Mouse (Mus musculus): ENCODE measurements around the gene Guca1a. TPM values are rescaled to one million over a fixed set of nuclear protein-coding genes. Genes with fewer than 3 reads are reported as not detected.

The Guca1a gene
- polyA plus RNA-seq, 1 experiment = 2.1 TPM

GRCm38 (mm10) chr17:47376779-47377280 is 23.6 kb downstream of the Guca1a start:
- TF ChIP-seq POLR2A (IDR thresholded peaks at IDR 0.05; ENCODE audit: low read depth, low read length) = no peak
- TF ChIP-seq CTCF (IDR thresholded peaks at IDR 0.05; ENCODE audit: extremely low read depth, insufficient read length, insufficient replicate concordance, low read depth, low read length) = no peak
- H3K4me1 ChIP-seq (ENCODE audit: control insufficient read depth, insufficient read depth, insufficient read length, low read length) = no peaks in the 10 kb centered on the region
- H3K27me3 ChIP-seq (ENCODE audit: control insufficient read depth, insufficient read depth, low read length) = no peaks in the 10 kb centered on the region
- peaks cover 59% of the 10 kb centered on the region for H3K36me3 ChIP-seq (ENCODE audit: control insufficient read depth, insufficient read depth, low read length)
- WGBS = 87% methylated on average over 6 of the region's 6 CpGs
- H3K27ac ChIP-seq (ENCODE audit: insufficient read depth, low read depth, low read length) = no peak overlapping the region
- H3K4me3 ChIP-seq (ENCODE audit: low read depth, low read length) = no peak overlapping the region

GRCm38 (mm10) chr17:47373991-47374390 is 26.4 kb downstream of the Guca1a start:
- H3K27me3 ChIP-seq (ENCODE audit: control insufficient read depth, insufficient read depth, low read length) = no peaks in the 10 kb centered on the region
- peaks cover 2% of the 10 kb centered on the region; the same call in 1 of the 2 replicates for H3K4me1 ChIP-seq (ENCODE audit: control insufficient read depth, insufficient read depth, insufficient read length, low read length)
- no peak overlapping the region for H3K27ac ChIP-seq (ENCODE audit: insufficient read depth, low read depth, low read length)
- H3K36me3 ChIP-seq (ENCODE audit: control insufficient read depth, insufficient read depth, low read length) = peaks cover 42% of the 10 kb centered on the region
- WGBS = 81% methylated on average over 6 of the region's 6 CpGs
- no peak overlapping the region for H3K4me3 ChIP-seq (ENCODE audit: low read depth, low read length)
- no peak for TF ChIP-seq POLR2A (IDR thresholded peaks at IDR 0.05; ENCODE audit: low read depth, low read length)

- 3% methylated on average over 4 of the region's 4 CpGs for WGBS
- H3K4me3 ChIP-seq (ENCODE audit: low read depth, low read length) = no peak overlapping the region
- TF ChIP-seq CTCF (IDR thresholded peaks at IDR 0.05; ENCODE audit: extremely low read depth, insufficient read length, insufficient replicate concordance, low read depth, low read length) (no peak), POLR2A (IDR thresholded peaks at IDR 0.05; ENCODE audit: low read depth, low read length) (no peak)
Observed at GRCm38 (mm10) chr17:47371451-47371850, 28.9 kb downstream of the Guca1a start.

GRCm38 (mm10) chr17:47369087-47369443 is 31.3 kb downstream of the Guca1a start:
- H3K27ac ChIP-seq (ENCODE audit: insufficient read depth, low read depth, low read length) = no peak overlapping the region
- WGBS = under 1% methylated on average over 20 of the region's 20 CpGs
- H3K27me3 ChIP-seq (ENCODE audit: control insufficient read depth, insufficient read depth, low read length) = no peaks in the 10 kb centered on the region
- H3K36me3 ChIP-seq (ENCODE audit: control insufficient read depth, insufficient read depth, low read length) = peaks cover 6% of the 10 kb centered on the region; the same call in 1 of the 2 replicates
- TF ChIP-seq POLR2A (IDR thresholded peaks at IDR 0.05; ENCODE audit: low read depth, low read length) = no peak
- no peak for TF ChIP-seq CTCF (IDR thresholded peaks at IDR 0.05; ENCODE audit: extremely low read depth, insufficient read length, insufficient replicate concordance, low read depth, low read length)
- H3K4me1 ChIP-seq (ENCODE audit: control insufficient read depth, insufficient read depth, insufficient read length, low read length) = peaks cover 2% of the 10 kb centered on the region; the same call in 1 of the 2 replicates
- H3K4me3 ChIP-seq (ENCODE audit: low read depth, low read length) = peak overlapping the region; percentile 78

More at GRCm38 (mm10) chr17:47371451-47371850, 28.9 kb downstream of the Guca1a start:
- peaks cover 24% of the 10 kb centered on the region for H3K36me3 ChIP-seq (ENCODE audit: control insufficient read depth, insufficient read depth, low read length)
- H3K27me3 ChIP-seq (ENCODE audit: control insufficient read depth, insufficient read depth, low read length) = no peaks in the 10 kb centered on the region
- no peak overlapping the region for H3K27ac ChIP-seq (ENCODE audit: insufficient read depth, low read depth, low read length)
- H3K4me1 ChIP-seq (ENCODE audit: control insufficient read depth, insufficient read depth, insufficient read length, low read length) = peaks cover 2% of the 10 kb centered on the region; the same call in 1 of the 2 replicates

GRCm38 (mm10) chr17:47368401-47369086 is 31.8 kb downstream of the Guca1a start, which contains the start of gene Mrps10:
Gene Mrps10, plus strand, starts transcription at chr17:47368887.
- Histone ChIP-seq H3K4me3 (ENCODE audit: low read depth, low read length) (peak within 1 kb of the TSS; percentile 78), H3K36me3 (ENCODE audit: control insufficient read depth, insufficient read depth, low read length) (peaks cover 6% of the 10 kb centered on the region; the same call in 1 of the 2 replicates), H3K4me1 (ENCODE audit: control insufficient read depth, insufficient read depth, insufficient read length, low read length) (peaks cover 2% of the 10 kb centered on the region; the same call in 1 of the 2 replicates), H3K27me3 (ENCODE audit: control insufficient read depth, insufficient read depth, low read length) (no peaks in the 10 kb centered on the region), H3K27ac (ENCODE audit: insufficient read depth, low read depth, low read length) (no peak within 1 kb of the TSS)
- 2% methylated on average over 35 of the region's 35 CpGs for whole genome bisulfite sequencing
- TF ChIP-seq CTCF (IDR thresholded peaks at IDR 0.05; ENCODE audit: extremely low read depth, insufficient read length, insufficient replicate concordance, low read depth, low read length) (no peak), POLR2A (IDR thresholded peaks at IDR 0.05; ENCODE audit: low read depth, low read length) (no peak)

DNA sequence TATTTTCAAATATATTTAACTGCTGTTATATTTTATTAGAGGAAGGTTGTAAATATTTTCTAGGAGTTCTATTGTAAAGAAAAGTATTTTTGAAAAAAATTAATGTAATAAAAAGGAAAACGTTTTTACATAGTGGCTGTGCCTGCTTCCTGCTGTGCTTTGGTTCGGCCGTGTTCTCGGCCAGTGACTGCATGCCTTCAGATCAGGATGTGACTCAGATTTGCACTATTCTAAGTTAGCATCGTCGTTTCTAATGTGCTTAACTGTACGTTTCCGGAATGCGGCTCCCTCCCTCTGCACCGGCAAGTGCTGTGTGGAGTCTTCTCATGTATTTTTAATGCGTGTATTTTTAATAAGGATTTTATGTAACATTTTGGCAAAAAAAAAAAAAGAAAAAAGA is 39.0 kb downstream of the Guca1a start:
- TF ChIP-seq CTCF (IDR thresholded peaks at IDR 0.05; ENCODE audit: extremely low read depth, insufficient read length, insufficient replicate concordance, low read depth, low read length) (no peak), POLR2A (IDR thresholded peaks at IDR 0.05; ENCODE audit: low read depth, low read length) (no peak)
- Histone ChIP-seq H3K4me1 (ENCODE audit: control insufficient read depth, insufficient read depth, insufficient read length, low read length) (no peaks in the 10 kb centered on the region), H3K27me3 (ENCODE audit: control insufficient read depth, insufficient read depth, low read length) (no peaks in the 10 kb centered on the region), H3K4me3 (ENCODE audit: low read depth, low read length) (no peak overlapping the region), H3K27ac (ENCODE audit: insufficient read depth, low read depth, low read length) (no peak overlapping the region), H3K36me3 (ENCODE audit: control insufficient read depth, insufficient read depth, low read length) (no peaks in the 10 kb centered on the region)
- WGBS = 78% methylated on average over 11 of the region's 11 CpGs

- Histone ChIP-seq H3K36me3 (ENCODE audit: control insufficient read depth, insufficient read depth, low read length) (peaks cover under 1% of the 10 kb centered on the region; the same call in 1 of the 2 replicates), H3K27me3 (ENCODE audit: control insufficient read depth, insufficient read depth, low read length) (no peaks in the 10 kb centered on the region), H3K4me1 (ENCODE audit: control insufficient read depth, insufficient read depth, insufficient read length, low read length) (no peaks in the 10 kb centered on the region), H3K4me3 (ENCODE audit: low read depth, low read length) (no peak overlapping the region), H3K27ac (ENCODE audit: insufficient read depth, low read depth, low read length) (no peak overlapping the region)
- no peak for TF ChIP-seq POLR2A (IDR thresholded peaks at IDR 0.05; ENCODE audit: low read depth, low read length)
- peak; percentile 71; the same call in 1 of the 2 replicates for TF ChIP-seq CTCF (IDR thresholded peaks at IDR 0.05; ENCODE audit: extremely low read depth, insufficient read length, insufficient replicate concordance, low read depth, low read length)
- 37% methylated on average over 6 of the region's 6 CpGs for WGBS
Observed at GRCm38 (mm10) chr17:47359964-47360363, 40.4 kb downstream of the Guca1a start.

All from small intestine, adult 2 months (tissue).